Mouse (Mus musculus): ENCODE measurements around the gene Dennd1b.

The Dennd1b gene

DNA sequence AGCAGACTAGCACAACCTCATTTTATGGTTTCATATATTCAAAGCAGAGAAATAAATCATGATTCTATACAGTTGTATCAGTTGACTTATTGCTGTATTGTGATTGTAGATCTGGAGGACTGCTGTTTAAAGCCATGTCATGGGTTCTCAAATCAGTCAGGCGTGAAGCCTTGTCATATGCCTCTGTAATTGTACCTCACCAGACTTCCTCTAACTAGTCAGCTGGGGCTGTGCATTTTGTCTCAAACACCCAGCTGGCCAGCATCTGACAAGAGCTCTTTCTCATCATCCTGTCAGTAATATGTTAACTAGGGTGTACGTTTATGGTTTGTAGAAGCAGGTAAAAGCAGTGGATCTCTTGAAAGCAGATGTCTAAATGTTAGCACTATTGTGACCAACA, 104.0 kb downstream of the Dennd1b start:
- no peak overlapping the region for H3K4me3 ChIP-seq (replicated peaks; ENCODE audit: low read length)
- peaks cover 7% of the 10 kb centered on the region; the same call in 1 of the 2 replicates for H3K36me3 ChIP-seq (ENCODE audit: insufficient read depth, low read length)
- TF ChIP-seq POU5F1 (IDR thresholded peaks at IDR 0.05; ENCODE audit: borderline replicate concordance, low read length) (no peak), CTCF (conservative IDR thresholded peaks at IDR 0.05; ENCODE audit: low read length) (no peak), NANOG (IDR thresholded peaks at IDR 0.05; ENCODE audit: borderline replicate concordance, low read length) (no peak)
- no peaks in the 10 kb centered on the region for H3K4me1 ChIP-seq (replicated peaks; ENCODE audit: low read depth, low read length)
- H3K9me3 ChIP-seq (ENCODE audit: low read length): no peaks in the 10 kb centered on the region
- no peaks in the 10 kb centered on the region for H3K27me3 ChIP-seq (ENCODE audit: insufficient read depth, low read length)

DNA sequence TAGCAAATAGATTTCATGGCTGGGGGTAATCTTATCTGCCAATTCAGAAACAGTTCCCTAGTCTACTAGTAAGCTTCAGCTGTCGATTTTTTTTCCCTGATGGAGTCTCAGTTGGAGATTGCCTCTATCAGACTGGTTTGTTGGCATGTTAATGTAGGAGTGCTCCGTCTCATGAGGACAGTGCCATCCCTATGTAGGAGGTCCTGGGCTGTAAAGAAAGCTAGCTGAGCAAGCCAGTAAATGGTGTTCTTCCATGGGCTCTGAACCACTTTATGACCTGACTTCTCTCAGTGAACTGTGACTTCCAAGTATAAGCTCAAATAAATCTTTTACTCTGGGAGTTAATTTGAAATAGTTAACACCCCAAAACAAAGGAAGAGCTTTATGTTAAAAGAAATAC, 107.8 kb downstream of the Dennd1b start:
- no peak for TF ChIP-seq CTCF (conservative IDR thresholded peaks at IDR 0.05; ENCODE audit: low read length)
- H3K36me3 ChIP-seq (ENCODE audit: insufficient read depth, low read length): no peaks in the 10 kb centered on the region

DNA sequence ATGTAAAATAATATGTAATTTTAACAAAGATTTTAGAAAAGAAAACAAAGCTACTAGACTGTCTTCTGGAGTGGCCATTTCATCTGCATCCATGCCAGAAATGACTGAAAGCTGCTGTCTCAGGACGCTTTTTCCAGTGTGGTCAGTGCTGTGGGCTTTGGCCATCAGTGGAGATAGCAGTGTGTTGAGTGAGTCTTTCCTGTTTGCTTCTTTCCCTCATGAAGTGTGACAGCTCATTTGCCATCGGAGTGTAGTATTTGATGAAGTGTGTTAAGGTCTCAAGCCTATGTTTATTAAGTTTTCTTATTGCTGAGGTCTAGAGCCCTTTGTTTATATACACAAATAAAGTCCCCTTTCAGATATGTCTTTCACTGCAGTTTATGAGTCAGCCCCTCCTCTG, 112.4 kb downstream of the Dennd1b start:
- Histone ChIP-seq H3K4me3 (replicated peaks; ENCODE audit: low read length) (no peak overlapping the region), H3K36me3 (ENCODE audit: insufficient read depth, low read length) (no peaks in the 10 kb centered on the region), H3K4me1 (replicated peaks; ENCODE audit: low read depth, low read length) (no peaks in the 10 kb centered on the region), H3K9me3 (ENCODE audit: low read length) (no peaks in the 10 kb centered on the region), H3K27me3 (ENCODE audit: insufficient read depth, low read length) (no peaks in the 10 kb centered on the region)
- no peak for TF ChIP-seq NANOG (IDR thresholded peaks at IDR 0.05; ENCODE audit: borderline replicate concordance, low read length)
- no peak for TF ChIP-seq CTCF (conservative IDR thresholded peaks at IDR 0.05; ENCODE audit: low read length)
- no peak for TF ChIP-seq POU5F1 (IDR thresholded peaks at IDR 0.05; ENCODE audit: borderline replicate concordance, low read length)

More for the DNA sequence above, 107.8 kb downstream of the Dennd1b start:
- Histone ChIP-seq H3K27me3 (ENCODE audit: insufficient read depth, low read length) (no peaks in the 10 kb centered on the region), H3K4me1 (replicated peaks; ENCODE audit: low read depth, low read length) (no peaks in the 10 kb centered on the region), H3K9me3 (ENCODE audit: low read length) (no peaks in the 10 kb centered on the region), H3K4me3 (replicated peaks; ENCODE audit: low read length) (no peak overlapping the region)

DNA sequence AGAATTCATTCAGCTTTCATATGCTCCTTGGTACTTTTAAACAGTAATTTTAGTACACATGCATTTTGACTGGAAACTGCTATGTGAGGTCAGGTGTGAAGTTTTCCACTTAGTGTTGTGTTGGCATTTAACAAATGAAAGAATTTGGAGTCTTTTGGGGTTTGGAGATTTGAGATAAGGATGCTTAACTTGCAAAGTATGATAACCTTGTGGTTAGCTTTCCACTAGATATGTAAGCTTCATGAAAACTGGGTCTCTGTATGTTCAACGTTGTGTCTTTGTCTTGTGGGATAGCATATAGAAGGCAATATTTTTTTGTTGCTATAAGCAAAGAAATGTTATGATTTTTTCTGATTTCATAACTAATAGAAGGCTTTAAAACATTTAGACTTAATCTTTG, 114.8 kb downstream of the Dennd1b start:
- no peaks in the 10 kb centered on the region for H3K9me3 ChIP-seq (ENCODE audit: low read length)
- TF ChIP-seq POU5F1 (IDR thresholded peaks at IDR 0.05; ENCODE audit: borderline replicate concordance, low read length): no peak
- no peak for TF ChIP-seq CTCF (conservative IDR thresholded peaks at IDR 0.05; ENCODE audit: low read length)
- no peak for TF ChIP-seq NANOG (IDR thresholded peaks at IDR 0.05; ENCODE audit: borderline replicate concordance, low read length)
- H3K4me3 ChIP-seq (replicated peaks; ENCODE audit: low read length): no peak overlapping the region
- H3K27me3 ChIP-seq (ENCODE audit: insufficient read depth, low read length): no peaks in the 10 kb centered on the region
- no peaks in the 10 kb centered on the region for H3K36me3 ChIP-seq (ENCODE audit: insufficient read depth, low read length)
- H3K4me1 ChIP-seq (replicated peaks; ENCODE audit: low read depth, low read length): no peaks in the 10 kb centered on the region

DNA sequence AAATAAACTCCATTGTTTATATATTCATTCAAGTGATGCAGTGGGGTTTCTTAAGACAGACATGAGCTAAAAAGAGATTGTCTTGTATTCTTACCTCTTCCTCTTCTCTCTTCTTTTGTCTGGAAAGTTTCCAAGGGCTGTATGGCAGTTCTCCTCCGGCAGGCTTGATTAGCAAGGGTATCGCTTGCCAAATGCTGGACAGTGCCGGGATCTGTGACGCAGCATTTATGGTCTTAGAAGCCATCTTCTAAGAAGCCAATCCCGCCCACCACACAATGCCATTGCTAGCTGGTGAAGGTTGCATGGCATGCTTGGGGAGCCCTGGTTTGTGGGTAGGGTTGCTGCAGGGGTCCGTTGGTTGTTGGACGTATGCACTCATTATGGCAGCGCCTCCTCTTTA, 115.8 kb downstream of the Dennd1b start:
- TF ChIP-seq CTCF (conservative IDR thresholded peaks at IDR 0.05; ENCODE audit: low read length): no peak
- TF ChIP-seq POU5F1 (IDR thresholded peaks at IDR 0.05; ENCODE audit: borderline replicate concordance, low read length): no peak
- no peak for TF ChIP-seq NANOG (IDR thresholded peaks at IDR 0.05; ENCODE audit: borderline replicate concordance, low read length)
- Histone ChIP-seq H3K4me3 (replicated peaks; ENCODE audit: low read length) (no peak overlapping the region), H3K36me3 (ENCODE audit: insufficient read depth, low read length) (no peaks in the 10 kb centered on the region), H3K4me1 (replicated peaks; ENCODE audit: low read depth, low read length) (no peaks in the 10 kb centered on the region), H3K9me3 (ENCODE audit: low read length) (no peaks in the 10 kb centered on the region), H3K27me3 (ENCODE audit: insufficient read depth, low read length) (no peaks in the 10 kb centered on the region)

DNA sequence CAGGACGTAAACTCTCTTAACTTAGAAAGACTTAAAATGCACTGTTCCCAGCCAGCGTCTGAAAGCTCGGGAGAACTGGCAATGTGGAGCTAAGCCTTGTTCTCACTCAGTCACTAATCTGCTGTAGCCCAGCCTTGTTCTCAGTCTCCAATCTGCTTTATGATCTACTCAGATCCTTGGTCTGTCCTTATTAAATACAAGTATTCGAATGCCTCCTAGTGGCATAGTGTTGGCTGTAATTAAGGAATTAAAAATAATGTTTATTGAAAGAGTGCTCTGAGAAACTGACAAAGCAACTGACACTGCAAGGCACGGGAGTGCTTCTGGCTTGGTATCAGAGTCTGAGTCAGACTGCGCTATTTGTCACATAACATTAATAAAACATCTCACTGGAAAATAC, 116.3 kb downstream of the Dennd1b start:
- TF ChIP-seq NANOG (IDR thresholded peaks at IDR 0.05; ENCODE audit: borderline replicate concordance, low read length) (no peak), POU5F1 (IDR thresholded peaks at IDR 0.05; ENCODE audit: borderline replicate concordance, low read length) (no peak), CTCF (conservative IDR thresholded peaks at IDR 0.05; ENCODE audit: low read length) (no peak)
- no peaks in the 10 kb centered on the region for H3K4me1 ChIP-seq (replicated peaks; ENCODE audit: low read depth, low read length)
- H3K27me3 ChIP-seq (ENCODE audit: insufficient read depth, low read length): no peaks in the 10 kb centered on the region
- H3K4me3 ChIP-seq (replicated peaks; ENCODE audit: low read length): no peak overlapping the region
- H3K36me3 ChIP-seq (ENCODE audit: insufficient read depth, low read length): no peaks in the 10 kb centered on the region
- no peaks in the 10 kb centered on the region for H3K9me3 ChIP-seq (ENCODE audit: low read length)

DNA sequence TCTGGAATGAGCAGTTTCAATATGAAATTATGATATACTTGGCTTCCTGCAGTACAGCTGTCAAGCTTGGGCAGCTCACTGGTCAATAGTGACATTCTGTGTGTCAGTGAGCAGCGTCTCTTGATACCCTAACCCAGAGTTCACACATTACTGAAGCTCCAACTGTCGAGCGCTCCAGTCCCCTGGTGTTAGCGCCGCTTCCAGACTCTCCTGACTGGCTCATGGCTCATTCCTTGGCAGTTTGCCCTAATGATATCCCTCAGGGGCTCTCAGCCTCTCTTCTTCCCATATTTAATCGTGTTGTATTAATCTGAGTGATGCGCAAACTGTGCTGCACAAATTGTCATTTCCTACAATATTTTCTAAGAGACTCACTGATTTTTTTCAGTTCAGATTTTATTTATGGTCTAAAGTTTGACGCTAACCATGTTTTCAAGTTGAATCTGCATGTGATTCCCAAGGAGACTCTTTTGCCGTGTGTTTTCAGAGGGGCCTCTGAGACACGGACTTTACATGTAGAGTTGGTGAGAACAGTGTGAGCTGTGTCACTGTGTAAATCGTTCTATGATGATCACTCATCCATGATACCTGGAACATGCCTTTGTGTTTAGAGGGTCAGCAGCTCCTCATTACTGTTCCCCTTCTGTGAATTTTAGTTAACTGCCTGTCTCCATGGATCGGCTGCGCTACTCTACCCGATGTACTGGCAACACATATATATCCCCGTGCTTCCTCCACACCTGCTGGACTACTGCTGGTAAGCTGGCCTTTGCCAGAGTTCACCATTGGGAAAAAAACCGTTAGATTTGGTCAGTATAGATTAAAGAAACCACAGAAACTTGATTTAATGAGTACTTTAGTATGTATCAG, 117.5 kb downstream of the Dennd1b start:
- H3K4me3 ChIP-seq (replicated peaks; ENCODE audit: low read length): no peak overlapping the region
- H3K4me1 ChIP-seq (replicated peaks; ENCODE audit: low read depth, low read length): no peaks in the 10 kb centered on the region
- no peaks in the 10 kb centered on the region for H3K36me3 ChIP-seq (ENCODE audit: insufficient read depth, low read length)
- no peaks in the 10 kb centered on the region for H3K9me3 ChIP-seq (ENCODE audit: low read length)
- TF ChIP-seq NANOG (IDR thresholded peaks at IDR 0.05; ENCODE audit: borderline replicate concordance, low read length): no peak
- no peak for TF ChIP-seq CTCF (conservative IDR thresholded peaks at IDR 0.05; ENCODE audit: low read length)
- no peak for TF ChIP-seq POU5F1 (IDR thresholded peaks at IDR 0.05; ENCODE audit: borderline replicate concordance, low read length)
- no peaks in the 10 kb centered on the region for H3K27me3 ChIP-seq (ENCODE audit: insufficient read depth, low read length)

DNA sequence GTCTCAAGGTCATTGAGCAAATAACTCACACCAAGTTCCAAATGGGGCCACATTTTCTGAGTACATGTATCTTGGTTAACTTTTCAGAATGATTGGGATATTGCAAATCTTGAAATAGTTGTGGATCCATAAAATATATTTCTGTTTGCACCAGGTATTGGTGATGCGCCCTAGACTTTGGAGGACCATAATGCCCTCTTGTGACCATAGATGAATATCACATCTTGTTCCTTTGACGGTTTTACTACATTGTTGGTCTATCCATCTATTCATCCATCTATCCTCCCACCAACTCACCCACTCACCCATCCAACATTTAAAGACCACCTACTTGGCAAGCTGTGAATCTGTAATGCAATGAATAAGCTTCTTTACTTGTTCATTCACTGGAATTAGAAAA, 120.1 kb downstream of the Dennd1b start:
- H3K27me3 ChIP-seq (ENCODE audit: insufficient read depth, low read length): no peaks in the 10 kb centered on the region
- no peak overlapping the region for H3K4me3 ChIP-seq (replicated peaks; ENCODE audit: low read length)
- no peaks in the 10 kb centered on the region for H3K9me3 ChIP-seq (ENCODE audit: low read length)
- no peaks in the 10 kb centered on the region for H3K4me1 ChIP-seq (replicated peaks; ENCODE audit: low read depth, low read length)
- H3K36me3 ChIP-seq (ENCODE audit: insufficient read depth, low read length): no peaks in the 10 kb centered on the region
- TF ChIP-seq POU5F1 (IDR thresholded peaks at IDR 0.05; ENCODE audit: borderline replicate concordance, low read length) (no peak), NANOG (IDR thresholded peaks at IDR 0.05; ENCODE audit: borderline replicate concordance, low read length) (no peak), CTCF (conservative IDR thresholded peaks at IDR 0.05; ENCODE audit: low read length) (no peak)

DNA sequence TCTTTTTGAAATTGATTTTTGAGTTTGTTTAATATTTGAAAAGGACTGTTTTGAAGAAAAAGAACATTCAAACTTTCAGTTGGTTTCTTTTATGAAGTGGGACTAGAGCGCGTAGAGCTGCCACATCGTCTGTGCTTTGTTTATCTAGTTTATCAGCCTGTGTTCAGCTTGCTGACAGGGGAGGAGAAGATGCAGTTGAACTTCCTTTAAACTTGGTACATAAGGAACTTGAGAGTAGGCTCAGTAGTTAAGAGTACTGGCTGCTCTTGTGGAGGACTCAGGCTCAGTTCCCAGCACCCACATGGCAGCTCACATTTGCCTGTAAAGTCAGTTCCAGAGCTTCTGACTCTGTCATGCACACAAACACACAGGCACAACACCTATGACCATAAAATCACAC, 124.3 kb downstream of the Dennd1b start:
- TF ChIP-seq CTCF (conservative IDR thresholded peaks at IDR 0.05; ENCODE audit: low read length) (no peak), POU5F1 (IDR thresholded peaks at IDR 0.05; ENCODE audit: borderline replicate concordance, low read length) (no peak), NANOG (IDR thresholded peaks at IDR 0.05; ENCODE audit: borderline replicate concordance, low read length) (no peak)

More for the DNA sequence above, 124.3 kb downstream of the Dennd1b start:
- no peaks in the 10 kb centered on the region for H3K27me3 ChIP-seq (ENCODE audit: insufficient read depth, low read length)
- H3K4me3 ChIP-seq (replicated peaks; ENCODE audit: low read length): no peak overlapping the region
- no peaks in the 10 kb centered on the region for H3K36me3 ChIP-seq (ENCODE audit: insufficient read depth, low read length)
- H3K9me3 ChIP-seq (ENCODE audit: low read length): no peaks in the 10 kb centered on the region
- no peaks in the 10 kb centered on the region for H3K4me1 ChIP-seq (replicated peaks; ENCODE audit: low read depth, low read length)

All from E14TG2a.4 (cell line).